Mouse (Mus musculus) liver, postnatal 0 days (tissue): Measurements from ENCODE around the gene Sipa1l3. TPM values are rescaled to one million over a fixed set of nuclear protein-coding genes. Genes with fewer than 3 reads are reported as not detected.

Experiments used
- ATAC-seq: fragments of 200-750 bp; cut with Nextera tagmentation; 2 replicates; pipeline ENCODE4 v1.8.0; 2017; ENCODE audit warnings: mild to moderate bottlenecking, moderate library complexity
- DNase-seq: peaks from one replicate; pipeline ENCODE4 v3.0.0-alpha.2; 2016
- H3K27ac ChIP-seq: fragments of 300-500 bp; sonication (generic); 2 replicates; pipeline ENCODE4 v1.5.1; 2014; ENCODE audit warnings: antibody characterized with exemption, moderate library complexity, mild to moderate bottlenecking, low read depth
- H3K27me3 ChIP-seq: fragments of 300-500 bp; sonication (generic); 2 replicates; pipeline ENCODE4 v1.6.1; 2014; ENCODE audit warnings: low read length, control low read depth, mixed read lengths; ENCODE audit not compliant: insufficient read depth
- H3K36me3 ChIP-seq: fragments of 300-500 bp; sonication (generic); replicated peaks from 2 replicates; pipeline ENCODE4 v1.6.1; 2014; ENCODE audit warnings: mild to moderate bottlenecking, control low read depth, low read length, moderate library complexity, mixed read lengths; ENCODE audit not compliant: insufficient read depth
- H3K4me1 ChIP-seq: fragments of 300-500 bp; sonication (generic); 2 replicates; pipeline ENCODE4 v1.6.1; 2014; ENCODE audit warnings: antibody characterized with exemption, mild to moderate bottlenecking, control low read depth; ENCODE audit not compliant: insufficient read depth
- H3K4me2 ChIP-seq: fragments of 300-500 bp; sonication (generic); 2 replicates; pipeline ENCODE4 v1.6.1; 2014; ENCODE audit warnings: low read depth, mild to moderate bottlenecking, low read length, moderate library complexity, mixed read lengths
- H3K4me3 ChIP-seq: fragments of 300-500 bp; sonication (generic); 2 replicates; pipeline ENCODE4 v1.5.1; 2014; ENCODE audit warnings: low read depth, low read length
- H3K9ac ChIP-seq: fragments of 300-500 bp; sonication (generic); replicated peaks from 2 replicates; pipeline ENCODE4 v1.6.1; 2014; ENCODE audit warnings: mild to moderate bottlenecking, moderate library complexity
- H3K9me3 ChIP-seq: fragments of 300-500 bp; sonication (generic); 2 replicates; pipeline ENCODE4 v1.6.1; 2016; ENCODE audit warnings: mild to moderate bottlenecking, control low read depth, low read length, mixed read lengths
- CTCF ChIP-seq: sonication (generic); IDR thresholded peaks from 2 replicates; pipeline ENCODE4 v1.5.1; 2016; ENCODE audit warnings: antibody characterized with exemption, low read depth
- EP300 ChIP-seq: IDR thresholded peaks from 2 replicates; pipeline ENCODE4 v1.6.1; 2016; ENCODE audit warnings: antibody characterized with exemption, low read depth, mild to moderate bottlenecking
- WGBS: fragments of 180-500 bp; shearing (Covaris S2); extraction: QIAGEN DNeasy Blood & Tissue Kit; methylation state at CpG from one replicate; pipeline ENCODE4 v1.1.7; 2014; ENCODE audit not compliant: insufficient replicate concordance; 5-methylcytosine and 5-hydroxymethylcytosine counted together
- polyA plus RNA-seq: library from polyadenylated mRNA; unstranded; fragments of >200 nt; fragmentation: Nextera tagmentation; extraction: Ambion mirVana; gene quantifications from 2 replicates; pipeline ENCODE4 v1.2.1, GENCODE M21; 2015

Gene Sipa1l3
- polyA plus RNA-seq, 1 experiment from 2014 or later, result 1.7 TPM

- Histone ChIP-seq H3K9ac (no peak overlapping the region), H3K4me3 (no peak overlapping the region), H3K9me3 (no peaks in the 10 kb centered on the region), H3K4me2 (no peak overlapping the region), H3K27ac (no peak overlapping the region), H3K4me1 (no peaks in the 10 kb centered on the region), H3K27me3 (no peaks in the 10 kb centered on the region), H3K36me3 (no peaks in the 10 kb centered on the region)
- TF ChIP-seq EP300, result no peak
- no peak for TF ChIP-seq CTCF
- 74% methylated on average over 8 of the region's 8 CpGs for WGBS
- DNase-seq (no peak), ATAC-seq (no peak)
Observed at GRCm38 (mm10) chr7:29271687-29272465, 246.6 kb downstream of the Sipa1l3 start.

- H3K27ac ChIP-seq, result no peak overlapping the region
- no peak overlapping the region for H3K4me2 ChIP-seq
- no peak overlapping the region for H3K9ac ChIP-seq
- no peaks in the 10 kb centered on the region for H3K9me3 ChIP-seq
- DNase-seq, result no peak
- no peaks in the 10 kb centered on the region for H3K36me3 ChIP-seq
- ATAC-seq, result no peak
- H3K4me3 ChIP-seq, result no peak overlapping the region
- WGBS, result 69% methylated on average over 4 of the region's 4 CpGs
- no peaks in the 10 kb centered on the region for H3K4me1 ChIP-seq
- TF ChIP-seq EP300 (no peak), CTCF (no peak)
- H3K27me3 ChIP-seq, result no peaks in the 10 kb centered on the region
Observed at GRCm38 (mm10) chr7:29270445-29270844, 248.0 kb downstream of the Sipa1l3 start.

Other genes starting within 250 kb of the Sipa1l3 start
- 84.8 and 94.7 TPM in 2 replicates for gene Spint2, start 236.7 kb downstream of the Sipa1l3 start, polyA plus RNA-seq
- gene Ppp1r14a, start 229.3 kb downstream of the Sipa1l3 start, polyA plus RNA-seq, result 5.5 and 5.8 TPM in 2 replicates
- gene Dpf1, start 214.7 kb downstream of the Sipa1l3 start, polyA plus RNA-seq, result 0.63 and 0.69 TPM in 2 replicates
- not detected in 2 replicates for gene Catsperg2, start 208.4 kb upstream of the Sipa1l3 start, polyA plus RNA-seq
- 2.5 and 3.3 TPM in 2 replicates for gene Zfp84, start 249.9 kb upstream of the Sipa1l3 start, polyA plus RNA-seq